Mouse (Mus musculus): ENCODE data around the gene Chst3. TPM values are rescaled to one million over a fixed set of nuclear protein-coding genes. Genes with fewer than 3 reads are reported as not detected.
"Not testable (repeated sequence)": the region's sequence is repeated elsewhere in the genome, so short reads cannot be mapped to it uniquely, and the experiment has no call there.

The Chst3 gene
- polyA plus RNA-seq, 1 experiment, result not detected

GRCm38 (mm10) chr10:60257261-60257825 lies 38.3 kb upstream of the Chst3 start:
- H3K4me3 ChIP-seq (ENCODE audit: insufficient read depth, low read depth, low read length), result no peak overlapping the region
- TF ChIP-seq POLR2A (IDR thresholded peaks at IDR 0.05; ENCODE audit: insufficient read depth, low read depth, low read length), result no peak
- TF ChIP-seq CTCF (IDR thresholded peaks at IDR 0.05; ENCODE audit: insufficient read depth, low read depth, low read length), result no peak
- 70% methylated on average over 16 of the region's 16 CpGs for WGBS
- H3K27ac ChIP-seq (ENCODE audit: insufficient read depth, low read depth, low read length), result no peak overlapping the region
- H3K4me1 ChIP-seq (ENCODE audit: control insufficient read depth, insufficient read depth, low read length), result peaks cover 6% of the 10 kb centered on the region

GRCm38 (mm10) chr10:60256088-60256487 lies 37.0 kb upstream of the Chst3 start:
- H3K27ac ChIP-seq (ENCODE audit: insufficient read depth, low read depth, low read length), result no peak overlapping the region
- TF ChIP-seq POLR2A (IDR thresholded peaks at IDR 0.05; ENCODE audit: insufficient read depth, low read depth, low read length) (no peak), CTCF (IDR thresholded peaks at IDR 0.05; ENCODE audit: insufficient read depth, low read depth, low read length) (no peak)
- H3K4me3 ChIP-seq (ENCODE audit: insufficient read depth, low read depth, low read length), result no peak overlapping the region
- WGBS, result 97% methylated on average over 6 of the region's 6 CpGs
- 0 out of 2 replicates have a peak, but pooled peaks cover 2% of the 10 kb centered on the region for H3K4me1 ChIP-seq (ENCODE audit: control insufficient read depth, insufficient read depth, low read length)

DNA sequence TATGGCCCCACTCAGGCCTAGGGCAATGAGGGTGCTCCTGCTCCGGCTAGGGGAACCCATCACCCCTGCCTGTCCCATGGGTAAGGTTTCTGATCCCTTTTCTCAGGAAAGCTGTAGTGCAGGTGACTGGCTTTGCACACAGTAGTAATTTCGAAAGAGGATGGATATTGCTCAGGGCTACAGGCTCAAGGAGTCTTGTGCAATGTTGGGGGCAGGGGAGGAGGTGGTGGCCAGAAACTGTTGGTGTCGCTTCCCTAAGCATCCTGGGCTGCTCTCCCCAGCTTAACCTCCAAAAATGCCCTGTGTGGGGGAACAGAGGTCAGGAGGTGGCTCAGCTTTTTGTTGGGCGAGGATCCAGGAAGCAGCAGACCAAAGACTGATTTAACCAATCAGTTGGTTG lies 33.5 kb upstream of the Chst3 start:
- no peak overlapping the region for H3K27ac ChIP-seq (ENCODE audit: insufficient read depth, low read depth, low read length)
- no peak overlapping the region for H3K4me3 ChIP-seq (ENCODE audit: insufficient read depth, low read depth, low read length)
- TF ChIP-seq POLR2A (IDR thresholded peaks at IDR 0.05; ENCODE audit: insufficient read depth, low read depth, low read length) (no peak), CTCF (IDR thresholded peaks at IDR 0.05; ENCODE audit: insufficient read depth, low read depth, low read length) (no peak)
- WGBS, result 92% methylated on average over 4 of the region's 4 CpGs
- no peaks in the 10 kb centered on the region for H3K4me1 ChIP-seq (ENCODE audit: control insufficient read depth, insufficient read depth, low read length)

GRCm38 (mm10) chr10:60252187-60252586 lies 33.1 kb upstream of the Chst3 start:
- no peaks in the 10 kb centered on the region for H3K4me1 ChIP-seq (ENCODE audit: control insufficient read depth, insufficient read depth, low read length)
- 83% methylated on average over 4 of the region's 4 CpGs for WGBS
- H3K27ac ChIP-seq (ENCODE audit: insufficient read depth, low read depth, low read length), result no peak overlapping the region
- TF ChIP-seq CTCF (IDR thresholded peaks at IDR 0.05; ENCODE audit: insufficient read depth, low read depth, low read length), result no peak
- no peak for TF ChIP-seq POLR2A (IDR thresholded peaks at IDR 0.05; ENCODE audit: insufficient read depth, low read depth, low read length)
- no peak overlapping the region for H3K4me3 ChIP-seq (ENCODE audit: insufficient read depth, low read depth, low read length)

GRCm38 (mm10) chr10:60250426-60250965 lies 31.4 kb upstream of the Chst3 start:
- Histone ChIP-seq H3K27ac (ENCODE audit: insufficient read depth, low read depth, low read length) (no peak overlapping the region), H3K4me1 (ENCODE audit: control insufficient read depth, insufficient read depth, low read length) (no peaks in the 10 kb centered on the region), H3K4me3 (ENCODE audit: insufficient read depth, low read depth, low read length) (no peak overlapping the region)
- TF ChIP-seq POLR2A (IDR thresholded peaks at IDR 0.05; ENCODE audit: insufficient read depth, low read depth, low read length) (no peak), CTCF (IDR thresholded peaks at IDR 0.05; ENCODE audit: insufficient read depth, low read depth, low read length) (no peak)
- 81% methylated on average over 13 of the region's 13 CpGs for WGBS

DNA sequence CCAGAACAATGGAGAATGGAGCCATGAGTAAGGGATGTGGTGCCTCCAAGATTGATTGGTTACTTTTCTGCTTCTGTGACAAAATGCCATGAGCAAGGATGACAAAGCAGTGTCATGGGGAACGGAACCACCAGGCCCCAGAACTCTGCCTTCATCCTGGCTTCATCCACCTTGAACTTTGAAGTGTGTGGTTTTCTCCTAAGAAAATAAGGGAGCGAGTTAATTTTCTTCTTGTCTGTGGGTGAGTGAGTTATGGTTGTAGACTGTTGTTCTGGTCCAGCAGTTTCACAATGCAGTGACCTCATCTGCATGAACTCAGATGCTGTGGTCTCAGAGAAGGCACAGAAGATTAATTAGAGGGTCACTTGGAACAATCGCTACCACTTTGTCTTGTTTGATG lies 29.3 kb upstream of the Chst3 start:
- H3K4me3 ChIP-seq (ENCODE audit: insufficient read depth, low read depth, low read length); H3K4me1 ChIP-seq (ENCODE audit: control insufficient read depth, insufficient read depth, low read length); H3K27ac ChIP-seq (ENCODE audit: insufficient read depth, low read depth, low read length): not testable (repeated sequence)
- WGBS, result 89% methylated on average over 3 of the region's 3 CpGs

DNA sequence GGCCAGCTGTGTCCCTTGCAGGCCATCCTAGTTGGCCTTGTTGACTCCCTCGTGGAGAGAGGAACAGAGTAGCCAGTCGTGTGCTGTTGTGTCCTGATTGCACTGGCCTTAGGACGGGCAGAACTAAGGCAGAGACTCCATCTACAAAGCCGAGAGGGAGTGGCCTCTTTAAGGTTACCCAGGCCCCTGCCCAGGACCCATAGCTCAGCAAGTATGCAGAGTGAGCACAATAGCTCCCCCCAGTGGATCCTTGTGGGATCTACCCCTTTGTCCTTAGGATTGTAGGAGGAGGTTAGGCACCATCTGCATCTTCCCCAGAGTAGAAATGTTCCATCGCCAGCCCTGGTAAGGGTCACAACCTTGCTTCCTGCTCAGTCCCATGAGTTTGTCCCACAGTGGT lies 27.5 kb upstream of the Chst3 start:
- no peak for TF ChIP-seq CTCF (IDR thresholded peaks at IDR 0.05; ENCODE audit: insufficient read depth, low read depth, low read length)
- no peak overlapping the region for H3K27ac ChIP-seq (ENCODE audit: insufficient read depth, low read depth, low read length)
- WGBS, result 65% methylated on average over 5 of the region's 5 CpGs
- no peaks in the 10 kb centered on the region for H3K4me1 ChIP-seq (ENCODE audit: control insufficient read depth, insufficient read depth, low read length)
- H3K4me3 ChIP-seq (ENCODE audit: insufficient read depth, low read depth, low read length), result no peak overlapping the region

GRCm38 (mm10) chr10:60245635-60246034 lies 26.6 kb upstream of the Chst3 start:
- no peak overlapping the region for H3K4me3 ChIP-seq (ENCODE audit: insufficient read depth, low read depth, low read length)
- WGBS, result 77% methylated on average over 7 of the region's 7 CpGs
- no peaks in the 10 kb centered on the region for H3K4me1 ChIP-seq (ENCODE audit: control insufficient read depth, insufficient read depth, low read length)
- TF ChIP-seq CTCF (IDR thresholded peaks at IDR 0.05; ENCODE audit: insufficient read depth, low read depth, low read length) (no peak), POLR2A (IDR thresholded peaks at IDR 0.05; ENCODE audit: insufficient read depth, low read depth, low read length) (no peak)
- no peak overlapping the region for H3K27ac ChIP-seq (ENCODE audit: insufficient read depth, low read depth, low read length)

DNA sequence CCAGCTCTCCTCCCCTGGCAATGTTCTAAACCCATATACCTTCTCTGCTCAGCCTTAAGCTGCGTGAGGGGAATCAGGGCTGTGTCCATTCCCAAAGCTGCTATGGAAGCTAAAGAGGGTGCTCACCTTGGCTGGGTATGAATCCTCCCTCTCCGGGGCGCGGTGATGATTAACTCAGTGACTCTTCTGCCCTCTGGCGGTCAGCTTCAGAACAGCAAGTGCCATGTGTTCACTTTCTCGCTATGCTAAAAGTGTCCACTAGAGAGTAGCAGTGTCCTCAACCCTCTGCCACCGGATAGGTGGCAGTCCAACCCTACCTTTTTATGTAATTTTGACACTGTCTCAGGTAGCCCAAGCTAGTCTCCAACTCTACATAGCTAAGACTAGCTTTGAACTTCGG lies 26.0 kb upstream of the Chst3 start:
- 2% methylated on average over 8 of the region's 8 CpGs for WGBS
- H3K4me3 ChIP-seq (ENCODE audit: insufficient read depth, low read depth, low read length), result no peak overlapping the region
- no peaks in the 10 kb centered on the region for H3K4me1 ChIP-seq (ENCODE audit: control insufficient read depth, insufficient read depth, low read length)
- no peak overlapping the region for H3K27ac ChIP-seq (ENCODE audit: insufficient read depth, low read depth, low read length)
- TF ChIP-seq CTCF (IDR thresholded peaks at IDR 0.05; ENCODE audit: insufficient read depth, low read depth, low read length), result peak; percentile 89
- no peak for TF ChIP-seq POLR2A (IDR thresholded peaks at IDR 0.05; ENCODE audit: insufficient read depth, low read depth, low read length)

- 93% methylated on average over 5 of the region's 5 CpGs for whole genome bisulfite sequencing
- H3K27ac ChIP-seq (ENCODE audit: insufficient read depth, low read depth, low read length), result no peak overlapping the region
- no peaks in the 10 kb centered on the region for H3K4me1 ChIP-seq (ENCODE audit: control insufficient read depth, insufficient read depth, low read length)
- H3K4me3 ChIP-seq (ENCODE audit: insufficient read depth, low read depth, low read length), result no peak overlapping the region
- TF ChIP-seq CTCF (IDR thresholded peaks at IDR 0.05; ENCODE audit: insufficient read depth, low read depth, low read length) (no peak), POLR2A (IDR thresholded peaks at IDR 0.05; ENCODE audit: insufficient read depth, low read depth, low read length) (no peak)
Observed at GRCm38 (mm10) chr10:60243941-60244340, 24.9 kb upstream of the Chst3 start.
